Mouse (Mus musculus) bone marrow, adult 2 months (tissue): Measurements from ENCODE around the gene Ufsp1.

Experiments
- CTCF ChIP-seq: fragments of 200-500 bp; IDR thresholded peaks from 2 replicates; pipeline ENCODE4 v1.5.1; 2011; ENCODE audit warnings: low read length, control low read depth; ENCODE audit not compliant: control insufficient read depth, insufficient read depth
- POLR2A ChIP-seq: fragments of 200-500 bp; IDR thresholded peaks from 2 replicates; pipeline ENCODE4 v1.6.1; 2011; ENCODE audit warnings: low read depth, mild to moderate bottlenecking, control low read depth, low read length, borderline replicate concordance; ENCODE audit not compliant: control insufficient read depth

DNA sequence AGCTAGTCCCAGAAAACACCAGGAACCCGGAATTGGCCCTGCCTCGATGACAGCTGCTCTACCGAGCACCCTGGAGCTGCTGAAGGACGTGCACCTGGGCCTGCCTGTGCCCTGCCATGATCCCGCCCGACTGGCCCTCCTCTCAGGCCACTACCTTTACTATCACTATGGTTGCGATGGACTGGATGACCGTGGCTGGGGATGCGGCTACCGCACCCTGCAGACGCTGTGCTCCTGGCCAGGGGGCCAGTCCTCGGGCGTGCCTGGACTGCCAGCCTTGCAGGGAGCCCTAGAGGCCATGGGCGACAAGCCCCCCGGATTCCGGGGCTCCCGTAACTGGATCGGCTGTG lies 290 bp downstream of the Ufsp1 start:
- TF ChIP-seq POLR2A (no peak), CTCF (no peak)
